Comparison of ENCODE assay signal across 22 mouse cellular contexts in genomic region chr7:138640492-138641165, GRCm38 (mm10).
DNase-seq lines count a peak whose midpoint lies in the region; ATAC-seq and TF ChIP-seq lines count a peak whose summit lies in the region.
"Had no signal": no experiment of that assay in that cellular context is flagged by ENCODE, and none has a peak within 500 bp of the region (broad histone marks: within the 10 kb centered on the region; RNA-seq: fewer than 3 reads in every experiment).

No protein-coding gene starts in this region.

- WGBS in lung, embryonic 14.5 days, result 65% methylated on average over 6 of the region's 6 CpGs
- WGBS in hindbrain, embryonic 11.5 days, result 79% methylated on average over 6 of the region's 6 CpGs
- WGBS in limb, embryonic 10.5 days, result 78% methylated on average over 6 of the region's 6 CpGs

- DNase-seq in lung, embryonic 14.5 days, result peak; percentile 4
- no peak for DNase-seq in lung, postnatal 14 days
- DNase-seq in cerebellum, adult 11 months, result peak; percentile 17
- peak; percentile 50 for DNase-seq in cerebellum, adult 9-10 months
- peak; percentile 8 for DNase-seq in lung, postnatal 10 days
- DNase-seq in hindbrain, embryonic 11.5 days (ENCODE audit: low spot score), result no peak
- no peak for DNase-seq in limb, embryonic 10.5 days (ENCODE audit: low spot score)
- DNase-seq: gastrocnemius, adult 2 months; heart, adult 18-20 months; kidney, adult 9 months; kidney, postnatal 36 days; layer of hippocampus, postnatal 36 days; left cerebral cortex, postnatal 4 days; right cerebral cortex, postnatal 25 days; thymus, postnatal 25 days had no signal

- no peak for TF ChIP-seq CTCF in lung, embryonic 14.5 days (IDR thresholded peaks at IDR 0.05; ENCODE audit: low read depth)

- H3K36me3 ChIP-seq in lung, embryonic 14.5 days (ENCODE audit: insufficient read depth), result no peaks in the 10 kb centered on the region
- no peaks in the 10 kb centered on the region for H3K36me3 ChIP-seq in hindbrain, embryonic 11.5 days (ENCODE audit: control insufficient read depth, insufficient read depth, low read length)
- no peaks in the 10 kb centered on the region for H3K36me3 ChIP-seq in limb, embryonic 10.5 days
- H3K36me3 ChIP-seq: embryonic facial prominence, embryonic 12.5 days; G1E; midbrain, embryonic 13.5 days; neural tube, embryonic 15.5 days had no signal

- H3K27ac ChIP-seq in lung, embryonic 14.5 days (ENCODE audit: low read depth), result no peak overlapping the region; the same call in 1 of the 2 replicates
- H3K27ac ChIP-seq in hindbrain, embryonic 11.5 days (ENCODE audit: low read depth, low read length), result no peak overlapping the region
- no peak overlapping the region for H3K27ac ChIP-seq in limb, embryonic 10.5 days
- H3K27ac ChIP-seq: embryonic facial prominence, embryonic 12.5 days; gastrocnemius, adult 2 months; midbrain, embryonic 13.5 days; neural tube, embryonic 15.5 days had no signal

- H3K4me3 ChIP-seq in lung, embryonic 14.5 days (ENCODE audit: low read depth, low read length), result no peak overlapping the region
- no peak overlapping the region for H3K4me3 ChIP-seq in hindbrain, embryonic 11.5 days (ENCODE audit: low read depth, low read length)
- no peak overlapping the region for H3K4me3 ChIP-seq in limb, embryonic 10.5 days
- H3K4me3 ChIP-seq: embryonic facial prominence, embryonic 12.5 days; gastrocnemius, adult 2 months; midbrain, embryonic 13.5 days; myocyte; neural tube, embryonic 15.5 days had no signal

- ATAC-seq in lung, embryonic 14.5 days (ENCODE audit: insufficient read depth), result no peak
- ATAC-seq in hindbrain, embryonic 11.5 days (ENCODE audit: low FRiP score), result no peak
- ATAC-seq: CD4-positive, CD25-positive, alpha-beta regulatory T cell, adult 4 months; midbrain, embryonic 13.5 days had no signal

- no peaks in the 10 kb centered on the region for H3K4me1 ChIP-seq in lung, embryonic 14.5 days (ENCODE audit: insufficient read depth)
- no peaks in the 10 kb centered on the region for H3K4me1 ChIP-seq in hindbrain, embryonic 11.5 days (replicated peaks; ENCODE audit: control insufficient read depth, insufficient read depth, low read length)
- no peaks in the 10 kb centered on the region for H3K4me1 ChIP-seq in limb, embryonic 10.5 days
- H3K4me1 ChIP-seq: embryonic facial prominence, embryonic 12.5 days; midbrain, embryonic 13.5 days; neural tube, embryonic 15.5 days had no signal

- H3K27me3 ChIP-seq in lung, embryonic 14.5 days (ENCODE audit: insufficient read depth, low read length), result no peaks in the 10 kb centered on the region
- no peaks in the 10 kb centered on the region for H3K27me3 ChIP-seq in hindbrain, embryonic 11.5 days (ENCODE audit: control insufficient read depth, insufficient read depth, low read length)
- H3K27me3 ChIP-seq in limb, embryonic 10.5 days (ENCODE audit: low read depth, poor library complexity, severe bottlenecking), result no peaks in the 10 kb centered on the region
- H3K27me3 ChIP-seq: embryonic facial prominence, embryonic 12.5 days; midbrain, embryonic 13.5 days; neural tube, embryonic 15.5 days had no signal

- H3K9ac ChIP-seq in lung, embryonic 14.5 days, result no peak overlapping the region
- H3K9ac ChIP-seq in hindbrain, embryonic 11.5 days (ENCODE audit: low read depth, low read length), result no peak overlapping the region
- H3K9ac ChIP-seq: embryonic facial prominence, embryonic 12.5 days; midbrain, embryonic 13.5 days; neural tube, embryonic 15.5 days had no signal

- no peaks in the 10 kb centered on the region for H3K9me3 ChIP-seq in lung, embryonic 14.5 days (ENCODE audit: low read depth, low read length)
- no peaks in the 10 kb centered on the region for H3K9me3 ChIP-seq in hindbrain, embryonic 11.5 days (ENCODE audit: control insufficient read depth, low read length)
- H3K9me3 ChIP-seq in limb, embryonic 10.5 days (replicated peaks), result no peaks in the 10 kb centered on the region
- H3K9me3 ChIP-seq: embryonic facial prominence, embryonic 12.5 days; midbrain, embryonic 13.5 days; neural tube, embryonic 15.5 days had no signal

- no peak overlapping the region for H3K4me2 ChIP-seq in lung, embryonic 14.5 days
- no peak overlapping the region for H3K4me2 ChIP-seq in hindbrain, embryonic 11.5 days (replicated peaks; ENCODE audit: low read depth, low read length)
- H3K4me2 ChIP-seq: embryonic facial prominence, embryonic 12.5 days; liver, embryonic 11.5 days; midbrain, embryonic 13.5 days; neural tube, embryonic 15.5 days had no signal

Comparison
In these comparisons a context has a peak if more than half of its experiments do, and no peak if none do; other contexts are left out.
1. DNase-seq: peak in lung, embryonic 14.5 days (single experiment), cerebellum, adult 11 months (single experiment), cerebellum, adult 9-10 months (single experiment) and lung, postnatal 10 days (single experiment); none in lung, postnatal 14 days (single experiment), hindbrain, embryonic 11.5 days (single experiment) and limb, embryonic 10.5 days (single experiment).